Mouse (Mus musculus) common myeloid progenitor, adult 5-6 weeks (primary cell): ENCODE results near the gene Mfrp. TPM values are rescaled to one million over a fixed set of nuclear protein-coding genes. Genes with fewer than 3 reads are reported as not detected.

Experiments
- ATAC-seq: replicated peaks from 2 replicates; pipeline ENCODE4 v1.8.0; 2016; ENCODE audit warnings: low read depth, mild to moderate bottlenecking, moderate TSS enrichment, inconsistent platforms; ENCODE audit not compliant: poor library complexity, severe bottlenecking
- total RNA-seq: library from RNA; stranded (forward); fragments of 200-1000, 187-1606 nt; gene quantifications from 2 replicates; pipeline ENCODE4 v1.2.3, GENCODE M21; 2017

Gene Mfrp
- total RNA-seq, 1 experiment from 2014 or later: not detected

DNA sequence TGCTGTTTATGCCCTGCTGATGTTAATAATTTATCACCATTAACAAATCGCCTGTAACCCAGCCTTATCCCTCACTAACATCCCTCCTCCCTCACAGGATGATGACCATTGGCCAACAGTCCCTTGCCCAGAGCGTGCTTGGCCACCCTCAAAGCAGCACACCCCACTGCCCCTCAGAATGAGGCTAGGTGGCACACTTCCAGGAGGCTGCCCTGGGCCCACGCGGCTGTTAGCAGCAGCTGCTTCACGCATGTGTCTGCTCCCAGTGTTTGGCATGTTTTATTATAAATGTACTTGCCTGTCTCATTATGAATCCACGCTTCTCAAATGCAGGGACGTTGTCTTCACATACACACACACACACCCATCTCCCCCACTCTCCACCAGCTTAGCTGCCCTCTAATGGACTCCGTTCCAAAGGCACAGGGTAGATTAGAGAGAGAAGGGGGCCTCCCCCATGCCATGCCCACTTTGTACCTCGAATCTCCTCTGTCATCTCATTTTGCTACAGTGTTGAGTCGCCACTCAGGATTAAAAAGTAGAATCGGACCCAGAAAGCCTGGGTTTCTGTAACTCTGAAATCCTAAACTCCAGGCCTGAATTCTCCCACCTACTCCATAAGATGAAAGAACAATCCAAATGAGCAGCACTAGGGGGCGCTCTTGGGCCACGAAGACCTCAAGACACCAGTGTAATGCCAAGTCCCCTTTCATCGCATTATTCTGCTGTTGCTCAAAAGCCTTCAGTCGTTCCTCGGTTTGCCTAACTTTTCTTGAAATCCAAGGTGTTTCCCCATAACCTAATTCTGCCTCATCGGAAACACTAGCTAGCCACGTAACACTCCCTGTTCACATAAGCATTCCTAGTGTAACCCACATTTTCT lies 24.3 kb downstream of the Mfrp start:
- peak; percentile 60 for ATAC-seq

DNA sequence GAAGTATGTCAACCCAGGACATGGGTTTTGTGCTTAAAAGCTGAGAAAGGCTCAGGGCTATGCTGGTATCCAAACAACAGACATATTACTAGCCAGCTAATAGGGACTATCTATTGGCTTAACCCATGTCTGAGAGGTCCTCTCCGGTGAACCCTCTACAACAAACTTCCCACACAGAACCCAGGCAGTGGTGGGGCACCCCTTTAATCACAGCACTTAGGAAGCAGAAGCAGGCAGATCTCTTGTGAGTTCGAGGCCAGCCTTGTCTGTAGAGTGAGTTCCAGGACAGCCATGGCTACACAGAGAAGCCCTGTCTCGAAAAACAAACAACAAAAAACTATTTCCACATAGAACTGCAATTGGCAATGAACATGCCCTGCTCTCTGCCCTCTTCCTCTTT lies 25.2 kb downstream of the Mfrp start:
- ATAC-seq: no peak

DNA sequence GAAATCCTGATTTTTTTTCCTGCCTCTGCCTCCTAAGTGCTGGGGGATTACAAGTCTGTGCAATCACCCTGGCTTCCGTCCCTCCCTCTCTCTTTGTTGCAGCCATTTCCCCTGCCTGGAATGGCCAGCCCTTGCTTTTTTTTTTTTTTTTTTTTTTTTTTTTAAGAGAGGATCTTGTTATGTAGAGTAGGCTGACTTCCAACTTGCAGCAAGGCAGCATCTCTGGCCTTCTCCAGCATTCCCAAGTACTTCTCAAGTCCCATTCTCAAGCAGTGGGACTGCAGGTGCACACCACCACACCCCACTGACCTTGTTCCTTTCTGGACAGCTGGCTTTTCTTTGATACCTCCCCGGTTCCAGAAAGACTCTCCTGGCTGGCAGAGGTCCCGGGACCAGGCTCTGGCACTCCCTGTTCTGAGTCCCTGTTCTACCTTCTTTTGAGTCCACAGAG lies 25.8 kb downstream of the Mfrp start:
- no peak for ATAC-seq

DNA sequence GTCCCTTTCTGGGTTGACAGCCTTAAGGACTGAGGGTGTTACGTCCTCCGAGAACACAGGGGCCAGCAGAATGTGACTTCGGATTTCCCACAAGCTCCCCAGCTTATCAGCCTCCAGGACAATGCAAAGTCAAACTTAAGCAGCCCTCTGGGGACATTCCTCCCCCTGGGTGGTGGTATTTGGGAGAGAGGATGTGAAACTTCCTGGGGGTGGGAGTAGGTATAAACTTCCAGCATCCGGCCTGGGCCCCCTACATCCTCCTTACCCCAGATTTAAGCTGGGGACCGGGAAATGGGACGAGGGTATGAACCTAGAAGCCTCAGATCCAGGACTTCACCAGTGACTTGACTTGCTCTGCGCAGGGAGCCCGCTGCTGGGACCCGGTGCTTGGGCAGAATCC lies 28.1 kb downstream of the Mfrp start:
- no peak for ATAC-seq

DNA sequence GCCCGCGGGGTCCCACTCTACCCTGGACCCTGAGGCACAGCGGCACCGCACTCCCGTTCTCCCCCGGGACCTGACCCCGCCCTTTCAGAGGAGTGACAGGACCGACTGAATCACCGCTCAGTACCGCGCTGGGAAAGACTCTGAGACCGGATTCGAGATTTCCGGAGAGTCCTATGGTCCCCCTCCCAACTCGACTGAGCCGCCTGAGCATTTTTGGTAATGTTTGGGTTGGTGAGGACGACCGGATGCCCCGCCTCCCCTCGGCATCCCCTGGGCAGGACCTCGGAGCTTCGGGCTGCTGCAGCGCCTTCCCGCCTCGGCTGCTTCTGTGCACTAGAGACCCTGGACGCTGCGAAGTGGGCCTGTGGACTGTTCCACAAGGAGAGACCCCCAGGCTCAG lies 28.5 kb downstream of the Mfrp start:
- peak; percentile 62 for ATAC-seq

DNA sequence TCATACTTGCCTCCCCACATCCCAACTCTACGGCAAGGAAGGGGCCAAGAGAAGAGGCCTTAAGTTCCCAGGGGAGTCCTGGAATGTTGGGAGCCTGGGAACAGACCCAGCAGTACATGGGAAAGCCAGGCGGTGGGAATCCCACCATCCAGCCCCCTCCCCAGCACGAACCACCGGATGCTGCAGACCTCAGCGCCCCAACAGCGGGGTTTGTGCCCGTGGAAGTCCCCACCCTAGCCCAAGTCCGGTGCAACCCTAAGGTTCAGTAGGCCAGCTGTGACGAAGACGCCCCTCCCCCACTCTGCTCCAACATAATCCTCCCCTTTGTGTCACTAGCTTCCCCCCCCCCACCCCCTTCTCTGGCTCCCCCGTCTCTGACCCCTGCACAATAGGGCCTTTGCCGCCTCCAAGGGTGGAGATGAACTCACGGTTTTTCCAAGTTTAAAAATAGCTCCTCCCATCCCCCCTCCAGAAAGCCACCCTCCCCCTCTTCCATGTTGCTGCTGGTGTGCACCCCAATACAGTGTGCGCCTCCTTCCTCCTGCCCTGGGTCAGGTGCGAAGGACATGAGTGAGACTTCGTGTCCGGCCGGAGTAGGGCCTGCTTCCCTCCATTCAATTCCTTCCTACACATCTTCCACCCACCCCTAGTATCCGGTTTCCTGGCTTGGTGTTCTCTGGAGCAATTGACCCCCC lies 29.2 kb downstream of the Mfrp start:
- no peak for ATAC-seq

DNA sequence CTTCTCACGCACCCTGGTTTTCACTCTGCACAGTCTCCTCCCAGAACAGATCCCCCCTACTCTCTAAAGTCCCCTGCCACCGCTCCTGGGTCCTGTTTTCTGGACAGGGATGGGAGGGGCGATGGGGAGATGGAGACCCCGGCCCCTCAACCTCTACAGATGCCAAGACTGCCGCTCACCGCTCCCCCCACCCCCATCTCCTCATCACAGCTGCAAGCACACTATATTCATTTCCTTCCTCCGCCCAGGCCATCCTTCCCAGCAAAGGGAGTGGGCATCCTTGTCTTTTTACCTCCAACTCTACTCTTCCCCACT lies 29.7 kb downstream of the Mfrp start:
- no peak for ATAC-seq

DNA sequence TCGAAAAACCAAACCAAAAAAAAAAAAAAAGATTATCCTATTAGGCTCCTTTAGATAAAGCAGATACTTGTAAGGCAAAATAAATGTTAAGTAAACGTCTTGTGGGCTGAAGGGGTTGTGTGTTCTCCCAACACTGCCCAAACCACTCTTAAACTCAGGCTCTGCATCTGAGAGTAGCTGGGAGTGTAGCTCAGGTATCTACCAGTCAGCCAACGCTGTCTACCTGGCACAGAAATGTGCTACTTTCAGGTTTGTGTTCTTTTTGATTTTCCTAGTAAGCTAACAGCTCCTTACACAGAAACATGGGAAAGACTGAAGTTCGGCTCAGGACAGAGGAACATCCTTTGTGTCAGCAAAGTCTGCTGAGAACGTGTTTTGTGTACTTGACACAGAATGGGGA lies 30.7 kb downstream of the Mfrp start:
- no peak for ATAC-seq

DNA sequence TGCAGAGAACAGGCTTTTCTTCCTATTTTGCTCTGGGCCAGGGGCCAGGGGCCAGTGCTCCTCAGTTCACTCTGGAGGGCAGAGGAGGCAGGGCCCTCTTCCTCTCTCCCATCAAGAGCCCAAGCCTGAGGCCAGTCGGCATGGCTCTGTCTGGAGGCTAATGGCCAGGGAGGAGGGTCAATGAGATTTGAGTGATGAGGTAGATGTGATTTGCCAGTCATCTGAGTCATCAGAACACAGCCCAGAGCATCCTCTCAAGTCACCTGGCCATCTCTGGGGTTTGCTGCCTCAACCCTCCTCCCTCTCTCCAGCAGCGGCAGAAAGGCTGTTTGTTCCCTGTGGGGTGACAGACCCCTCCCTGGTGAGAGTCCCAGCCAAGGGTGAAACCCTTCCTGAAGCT lies 31.8 kb downstream of the Mfrp start:
- no peak for ATAC-seq

DNA sequence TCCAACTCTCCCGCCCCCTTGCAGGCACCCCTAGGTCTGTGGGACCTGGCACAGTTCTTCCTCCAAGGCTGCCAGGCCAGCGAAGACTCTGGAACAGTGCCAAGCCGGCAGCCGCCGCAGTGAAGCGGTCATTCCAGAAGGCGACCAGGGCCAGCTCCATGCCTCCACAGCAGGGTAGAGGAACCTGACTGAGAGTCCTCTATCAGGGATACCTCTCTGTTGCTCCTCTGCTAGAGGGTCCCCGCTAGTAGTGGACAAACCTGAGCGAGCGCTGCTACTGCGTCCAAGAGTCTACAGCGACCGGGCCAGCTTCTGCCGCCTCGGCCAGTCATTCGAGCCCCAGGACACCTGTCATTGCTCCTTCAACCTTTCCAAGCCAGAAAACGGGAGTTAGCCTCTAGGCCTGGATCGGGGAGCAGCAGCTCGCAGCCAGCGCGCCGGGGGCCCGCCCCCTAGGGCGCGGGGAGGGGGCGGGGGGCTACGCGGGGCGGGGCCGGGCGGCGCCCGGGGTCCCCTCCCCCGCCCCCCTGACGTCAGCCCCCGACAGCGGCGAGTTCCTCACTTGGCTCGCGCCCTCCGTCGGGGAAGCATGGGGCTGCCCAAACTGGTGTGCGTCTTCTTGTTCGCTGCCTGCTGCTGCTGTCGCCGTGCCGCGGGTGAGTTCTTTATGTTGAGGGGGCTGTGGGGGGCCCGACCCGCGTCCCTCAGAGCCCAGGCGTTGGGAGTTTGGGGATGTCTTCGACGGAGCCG lies 32.7 kb downstream of the Mfrp start, which contains the start of gene Mcam:
Gene Mcam (plus strand): TSS at position 369 of the 750 bp plus-strand sequence.
- ATAC-seq: 0 out of 2 replicates have a peak, but pooled peaks have one; percentile 20

DNA sequence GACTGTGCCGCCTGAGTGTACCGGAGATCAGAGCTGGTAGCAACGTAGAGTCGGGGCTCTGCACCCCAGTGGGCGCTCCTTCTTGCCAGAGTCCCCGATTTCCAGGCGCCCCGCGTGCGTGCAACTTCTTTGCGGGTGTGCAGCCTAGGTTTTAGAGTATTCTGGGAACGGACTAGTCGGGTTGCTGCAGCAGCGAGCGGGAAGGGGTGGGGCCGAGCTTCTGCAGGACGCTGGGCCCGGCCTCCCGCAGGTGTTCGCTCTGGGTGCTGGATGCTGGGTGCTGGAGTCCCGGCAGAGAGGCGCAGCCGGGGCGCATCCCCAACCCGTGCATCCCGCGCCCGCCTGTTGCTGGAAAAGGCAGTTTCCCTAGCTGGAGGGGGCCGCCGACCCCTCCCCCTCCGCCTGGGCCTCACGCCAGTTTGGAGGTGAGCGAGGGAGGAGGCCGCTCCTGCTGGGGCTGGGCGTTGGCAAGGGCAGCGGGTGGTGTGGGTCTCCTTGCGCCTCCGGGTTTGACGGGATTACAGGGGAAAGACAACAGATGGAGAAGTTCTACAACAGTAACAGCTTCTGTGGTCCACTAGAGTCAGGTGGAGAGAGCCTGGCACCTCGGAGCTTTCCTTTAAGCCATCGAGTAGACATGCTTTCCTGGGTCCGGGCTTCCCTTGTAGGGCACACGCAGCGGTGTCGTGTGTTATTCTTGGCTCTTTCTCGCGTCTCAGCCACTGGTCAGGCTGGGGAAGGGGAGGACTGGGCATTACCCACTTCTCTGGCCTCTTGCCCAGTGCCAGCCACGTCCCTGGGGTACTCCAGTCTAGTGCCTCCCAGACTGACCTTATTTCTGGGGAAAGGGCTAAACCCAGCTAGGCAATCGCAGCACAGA lies 33.6 kb downstream of the Mfrp start:
- ATAC-seq: no peak

DNA sequence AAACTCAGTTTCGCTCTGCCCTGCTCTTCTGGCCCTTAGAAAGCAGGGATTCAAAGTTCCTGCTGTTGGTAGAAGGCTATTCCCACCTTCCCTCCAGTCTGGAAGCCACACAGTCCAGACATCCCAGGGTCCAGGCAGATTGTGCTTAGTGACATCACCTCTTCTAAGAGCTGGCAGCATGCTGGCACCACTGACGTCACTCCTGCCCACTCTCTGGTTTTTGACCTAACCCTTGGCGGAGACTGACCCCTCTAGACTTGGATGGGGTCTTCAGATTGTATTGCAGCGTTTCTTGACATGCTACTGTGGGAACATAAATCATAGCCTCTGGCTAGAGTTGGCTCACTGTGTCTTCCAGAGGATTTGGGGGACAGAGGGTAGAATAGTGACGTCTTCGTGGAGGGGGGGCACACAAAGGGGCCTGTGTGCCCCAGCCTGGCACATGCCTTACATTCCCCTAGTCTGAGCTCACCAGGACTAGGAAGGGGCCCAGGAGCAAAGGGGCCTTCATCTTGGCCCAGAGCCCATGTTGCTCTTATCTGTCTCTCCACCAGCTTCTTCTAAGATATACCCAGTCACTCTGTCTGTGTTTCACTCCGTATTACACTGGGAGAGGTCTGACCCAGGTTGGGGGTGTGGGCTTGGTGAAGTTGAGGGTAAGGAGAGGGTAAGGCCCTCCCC lies 34.3 kb downstream of the Mfrp start:
- 0 out of 2 replicates have a peak, but pooled peaks have one; percentile 22 for ATAC-seq

DNA sequence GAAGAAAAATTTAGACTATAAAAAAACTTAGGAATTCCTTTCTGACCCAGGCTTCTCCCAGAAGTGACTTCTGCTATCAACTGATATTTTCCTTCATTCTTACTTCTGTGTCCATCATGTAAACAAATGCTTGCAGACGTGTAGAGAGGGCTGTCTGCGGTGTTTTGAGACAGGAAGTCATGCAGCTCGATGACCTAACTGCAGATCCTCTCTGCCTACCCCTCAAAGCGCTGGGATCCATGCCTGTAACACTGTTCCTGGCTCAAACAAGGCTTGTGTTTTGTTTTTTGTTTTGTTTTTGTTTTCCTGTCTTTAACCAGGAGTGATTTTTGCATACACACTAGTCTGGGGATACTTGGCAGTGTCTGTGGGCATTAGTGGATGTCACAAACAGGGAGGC lies 36.3 kb downstream of the Mfrp start:
- ATAC-seq: no peak

DNA sequence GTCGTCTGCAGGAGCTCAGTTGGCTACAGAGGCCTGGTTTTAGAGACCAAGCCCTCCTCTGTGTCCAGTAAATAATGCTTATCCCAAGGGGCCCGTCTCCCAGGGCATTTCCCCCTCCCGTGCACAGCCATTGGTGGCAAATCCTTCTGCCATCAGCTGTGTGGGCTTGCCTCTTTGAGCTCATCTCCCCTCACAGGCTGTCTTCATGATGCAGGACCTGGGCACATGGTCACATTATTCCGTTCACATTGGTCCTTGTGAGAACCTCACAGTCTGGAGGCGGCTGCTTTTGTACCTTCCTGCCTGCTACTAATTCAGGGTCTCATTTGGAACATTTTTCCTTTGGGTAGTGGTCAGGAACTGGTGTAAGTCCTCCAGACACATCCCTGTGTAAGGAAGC lies 40.4 kb downstream of the Mfrp start:
- ATAC-seq: no peak

DNA sequence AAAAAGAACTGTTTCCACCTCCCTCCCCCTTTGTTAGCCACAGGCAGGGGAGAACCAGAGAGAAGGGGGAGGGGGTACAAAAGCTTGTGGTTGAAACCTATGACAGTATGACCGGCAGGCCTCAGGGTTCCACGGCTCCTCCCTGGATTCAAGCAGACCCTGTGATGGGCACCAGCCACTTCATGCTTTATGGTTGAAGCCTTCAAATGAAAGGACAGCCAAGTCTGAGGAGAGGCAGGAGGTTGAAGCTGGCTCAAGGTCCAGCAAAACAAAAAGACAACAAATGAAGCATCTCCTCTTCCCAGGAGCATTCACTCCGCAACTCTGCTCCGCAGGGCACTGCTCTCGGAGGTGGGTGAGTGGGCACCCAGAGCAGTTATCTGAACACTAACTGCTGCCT lies 41.9 kb downstream of the Mfrp start:
- no peak for ATAC-seq

DNA sequence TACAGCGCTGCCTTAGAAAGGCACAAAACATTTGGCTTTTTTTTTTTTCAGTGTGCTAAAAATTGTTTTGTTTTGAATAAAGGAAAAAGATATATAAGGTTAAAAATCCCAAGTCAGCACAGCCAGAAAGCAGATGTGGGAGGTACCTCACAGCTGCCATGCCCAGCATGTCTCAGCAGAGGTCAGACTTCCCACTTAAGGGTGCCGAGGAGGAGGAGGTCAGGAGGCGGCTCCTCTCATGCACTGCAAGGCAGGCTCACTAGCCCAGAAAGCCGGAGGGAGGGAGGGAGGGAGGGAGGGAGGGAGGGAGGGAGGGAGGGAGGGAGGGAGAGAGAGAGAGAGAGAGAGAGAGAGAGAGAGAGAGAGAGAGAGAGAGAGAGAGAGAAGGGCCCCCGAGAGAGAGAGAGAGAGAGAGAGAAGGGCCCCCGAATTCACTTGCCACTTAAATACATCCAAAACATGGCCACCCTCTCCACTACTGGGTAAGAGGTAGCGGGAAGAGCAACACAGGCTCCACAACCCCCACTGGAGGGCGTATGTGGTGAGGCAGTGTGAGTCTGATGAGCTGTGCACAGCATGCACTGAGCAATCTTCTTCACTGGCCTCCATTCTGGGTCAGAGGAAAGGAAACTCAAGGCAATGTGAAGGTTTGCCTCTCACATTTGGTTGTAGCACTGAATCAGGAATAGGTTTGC lies 42.6 kb downstream of the Mfrp start:
- no peak for ATAC-seq

DNA sequence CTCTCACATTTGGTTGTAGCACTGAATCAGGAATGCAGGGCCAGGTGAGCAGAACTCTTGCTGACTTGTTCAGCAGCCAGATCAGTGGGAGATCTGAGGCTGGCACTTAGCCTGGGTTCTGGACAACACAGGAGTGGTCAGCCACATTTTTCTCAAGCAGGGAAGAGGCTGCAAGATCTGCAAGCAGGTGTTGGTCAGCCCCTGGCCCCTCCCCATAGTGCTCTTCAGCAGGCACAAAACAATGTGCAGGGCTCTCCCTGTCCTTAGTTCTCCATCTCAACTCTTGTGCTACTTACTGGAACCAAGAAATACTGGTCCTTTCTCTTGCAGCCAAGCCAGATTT lies 43.2 kb downstream of the Mfrp start:
- no peak for ATAC-seq

DNA sequence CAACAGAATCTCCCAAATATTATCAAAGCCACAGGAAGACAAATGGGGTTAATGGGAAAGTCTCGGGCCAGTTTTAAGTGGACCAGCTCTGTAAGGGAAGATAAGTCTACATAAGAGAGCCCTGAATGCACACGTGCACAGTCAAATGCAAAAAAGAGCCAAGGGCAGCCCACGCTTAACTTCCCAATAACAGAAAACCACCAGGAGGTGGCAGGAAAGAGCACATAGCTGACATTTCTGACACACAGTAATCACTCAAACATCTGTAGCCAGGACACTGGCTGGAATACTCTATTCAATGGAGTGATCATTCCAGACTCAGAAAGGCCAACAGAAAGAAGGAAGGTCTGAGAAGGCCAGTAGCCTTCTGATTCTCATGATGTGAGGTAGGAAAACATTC lies 45.8 kb downstream of the Mfrp start:
- ATAC-seq: 0 out of 2 replicates have a peak, but pooled peaks have one; percentile 52
